Mouse (Mus musculus): ENCODE data around the gene Rnf135. TPM values are rescaled to one million over a fixed set of nuclear protein-coding genes. Genes with fewer than 3 reads are reported as not detected.
"Not testable (repeated sequence)": the region's sequence is repeated elsewhere in the genome, so short reads cannot be mapped to it uniquely, and the experiment has no call there.

The Rnf135 gene
- total and polyA plus RNA-seq, 3 experiments = 5.2 to 8.0 TPM; not detected in 1

DNA sequence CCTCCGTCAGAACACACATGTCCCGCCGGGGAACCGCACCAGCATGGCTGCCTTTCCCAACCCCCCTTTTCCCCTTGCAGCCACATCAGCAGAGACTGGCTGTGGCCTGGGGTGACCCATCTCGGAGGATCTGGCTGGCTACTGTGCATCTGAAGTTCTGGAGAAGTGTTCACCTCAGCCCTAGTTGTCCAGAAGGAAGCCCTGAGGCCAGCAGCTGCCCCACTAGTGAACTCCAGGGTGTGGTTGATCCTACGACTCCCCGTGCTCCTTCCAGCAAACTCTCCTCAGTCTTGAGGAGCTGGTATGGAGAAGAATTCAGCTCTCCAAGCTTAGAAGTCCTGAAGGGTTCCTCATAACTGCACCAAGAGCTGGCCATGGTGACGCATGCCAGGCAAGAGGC is 5.3 kb upstream of the Rnf135 start:
- DNase-seq (ENCODE audit: low read depth, low spot score) = no peak
- Histone ChIP-seq H3K27me3 (ENCODE audit: control insufficient read depth in 1 of 2, insufficient read depth in 2 of 2, low read length in 2 of 2) (no peaks in the 10 kb centered on the region), H3K4me3 (ENCODE audit: control insufficient read depth in 1 of 2, insufficient read depth in 1 of 2, low read depth in 2 of 2, low read length in 2 of 2) (no peak overlapping the region), H3K27ac (ENCODE audit: control insufficient read depth, low read depth, low read length) (no peak overlapping the region), H3K9me3 (replicated peaks; ENCODE audit: insufficient read depth, low read length) (no peaks in the 10 kb centered on the region), H3K4me1 (ENCODE audit: control insufficient read depth in 1 of 2, insufficient read depth in 2 of 2, low read length in 2 of 2) (peaks cover 0 to 12% of the 10 kb centered on the region in 2 experiments; a peak in 3 of 4 replicates), H3K36me3 (ENCODE audit: control insufficient read depth in 1 of 2, insufficient read depth in 2 of 2, low read length in 2 of 2) (no peaks in the 10 kb centered on the region; a peak in 1 of 4 replicates), H3K79me2 (ENCODE audit: control insufficient read depth, insufficient read depth, low read length, poor library complexity) (no peaks in the 10 kb centered on the region), H3K9ac (ENCODE audit: control insufficient read depth, low read depth, low read length, poor library complexity, severe bottlenecking) (no peak overlapping the region)
- TF ChIP-seq HCFC1 (IDR thresholded peaks at IDR 0.05; ENCODE audit: low read depth, low read length) (no peak), TBP (IDR thresholded peaks at IDR 0.05; ENCODE audit: low read depth, low read length) (no peak)

DNA sequence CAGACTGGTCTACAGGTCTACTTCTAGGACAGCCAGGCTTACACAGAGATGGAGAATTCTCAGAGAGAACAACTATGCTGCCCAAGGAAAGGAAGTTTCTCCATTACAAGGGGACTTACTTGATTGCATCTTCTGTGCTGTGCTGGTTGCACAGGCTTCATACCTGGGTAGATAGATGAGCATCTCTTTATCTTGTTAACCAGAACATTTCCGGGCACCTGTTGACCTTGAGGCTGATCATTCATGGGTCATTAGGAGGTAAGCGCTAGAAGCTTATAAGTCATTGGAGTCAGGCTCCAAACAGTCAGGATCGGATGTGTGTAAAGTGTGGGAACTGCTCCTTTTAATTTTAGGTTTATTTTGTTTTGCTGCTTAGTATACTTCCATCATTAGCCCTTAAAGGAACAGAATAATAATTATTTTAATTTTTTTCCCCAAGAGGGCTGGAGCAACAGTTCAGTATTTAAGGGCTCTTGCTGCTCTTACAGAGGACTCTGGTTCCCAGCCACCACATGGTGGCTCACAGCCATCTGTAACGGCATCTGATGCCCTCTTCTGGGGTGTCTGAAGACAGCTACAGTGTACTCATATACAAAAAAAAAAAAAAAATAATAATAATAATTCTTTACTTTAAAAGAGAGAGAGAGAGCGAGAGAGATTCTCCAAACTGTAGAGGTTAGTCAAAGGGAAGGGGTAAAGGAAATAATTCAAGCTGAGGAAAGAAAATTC is 2.5 kb upstream of the Rnf135 start:
- H3K79me2 ChIP-seq (ENCODE audit: control insufficient read depth, insufficient read depth, low read length, poor library complexity) = peaks cover 4% of the 10 kb centered on the region; the same call in 1 of the 2 replicates
- H3K9me3 ChIP-seq (replicated peaks; ENCODE audit: insufficient read depth, low read length) = no peaks in the 10 kb centered on the region
- peak; percentile 70 for DNase-seq (ENCODE audit: low read depth, low spot score)
- H3K27me3 ChIP-seq (ENCODE audit: control insufficient read depth in 1 of 2, insufficient read depth in 2 of 2, low read length in 2 of 2) = no peaks in the 10 kb centered on the region
- H3K4me3 ChIP-seq (ENCODE audit: control insufficient read depth in 1 of 2, insufficient read depth in 1 of 2, low read depth in 2 of 2, low read length in 2 of 2) = no peak overlapping the region
- no peak overlapping the region for H3K27ac ChIP-seq (ENCODE audit: control insufficient read depth, low read depth, low read length)
- H3K36me3 ChIP-seq (ENCODE audit: control insufficient read depth in 1 of 2, insufficient read depth in 2 of 2, low read length in 2 of 2) = peaks cover 0 to 9% of the 10 kb centered on the region in 2 experiments; a peak in 2 of 4 replicates
- no peak overlapping the region for H3K9ac ChIP-seq (ENCODE audit: control insufficient read depth, low read depth, low read length, poor library complexity, severe bottlenecking)
- peaks cover 2 to 11% of the 10 kb centered on the region in 2 experiments; a peak in 3 of 4 replicates for H3K4me1 ChIP-seq (ENCODE audit: control insufficient read depth in 1 of 2, insufficient read depth in 2 of 2, low read length in 2 of 2)
- peak; percentile 91 for TF ChIP-seq ZNF384 (IDR thresholded peaks at IDR 0.05; ENCODE audit: low read depth, low read length)
- no peak for TF ChIP-seq RCOR1 (IDR thresholded peaks at IDR 0.05; ENCODE audit: low read depth, low read length)
- TF ChIP-seq RAD21 (IDR thresholded peaks at IDR 0.05; ENCODE audit: low read depth, low read length) = peak; percentile 43
- peak in 2 of 3 experiments; percentile 37 to 55; a peak in 3 of 6 replicates for TF ChIP-seq CTCF (IDR thresholded peaks at IDR 0.05 in 2 of 3, conservative IDR thresholded peaks at IDR 0.05 in 1 of 3; ENCODE audit: control insufficient read depth in 1 of 3, insufficient read depth in 1 of 3, low read depth in 2 of 3, low read length in 3 of 3, poor library complexity in 1 of 3, severe bottlenecking in 1 of 3)
- TF ChIP-seq BHLHE40 (IDR thresholded peaks at IDR 0.05; ENCODE audit: borderline replicate concordance, low read depth, low read length) = no peak
- TF ChIP-seq SIN3A (IDR thresholded peaks at IDR 0.05; ENCODE audit: low read length) = 0 out of 2 replicates have a peak, but pooled peaks have one; percentile 13
- TF ChIP-seq SMC3 (IDR thresholded peaks at IDR 0.05; ENCODE audit: low read depth, low read length) = peak; percentile 36
- no peak for TF ChIP-seq MAX (IDR thresholded peaks at IDR 0.05; ENCODE audit: low read length)

DNA sequence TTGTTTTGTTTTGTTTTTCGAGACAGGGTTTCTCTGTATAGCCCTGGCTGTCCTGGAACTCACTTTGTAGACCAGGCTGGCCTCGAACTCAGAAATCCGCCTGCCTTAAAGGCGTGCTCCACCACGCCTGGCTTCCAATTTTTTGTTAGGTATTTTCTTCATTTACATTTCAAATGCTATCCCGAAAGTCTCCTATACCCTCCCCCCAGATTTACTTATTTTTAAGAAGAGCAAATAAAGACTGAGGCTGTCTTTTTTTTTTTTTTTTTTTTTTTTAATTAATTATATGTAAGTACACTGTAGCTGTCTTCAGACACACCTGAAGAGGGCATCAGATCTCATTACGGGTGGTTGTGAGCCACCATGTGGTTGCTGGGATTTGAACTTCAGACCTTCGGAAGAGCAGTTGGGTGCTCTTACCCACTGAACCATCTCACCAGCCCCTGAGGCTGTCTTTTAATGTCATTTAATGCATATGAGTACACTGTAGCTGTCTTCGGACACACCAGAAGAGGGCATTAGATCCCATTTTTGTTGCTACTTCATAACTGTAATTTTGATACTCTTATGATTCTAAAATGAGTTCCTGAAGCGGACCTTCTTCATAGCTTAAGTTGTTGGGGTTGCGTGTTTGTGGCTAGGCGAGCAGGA is 472 bp upstream of the Rnf135 start:
- H3K27me3 ChIP-seq (ENCODE audit: control insufficient read depth in 1 of 2, insufficient read depth in 2 of 2, low read length in 2 of 2); H3K36me3 ChIP-seq (ENCODE audit: control insufficient read depth in 1 of 2, insufficient read depth in 2 of 2, low read length in 2 of 2); H3K79me2 ChIP-seq (ENCODE audit: control insufficient read depth, insufficient read depth, low read length, poor library complexity); H3K9me3 ChIP-seq (replicated peaks; ENCODE audit: insufficient read depth, low read length): not testable (repeated sequence)
- H3K9ac ChIP-seq (ENCODE audit: control insufficient read depth, low read depth, low read length, poor library complexity, severe bottlenecking) = peak overlapping the region; percentile 88
- H3K27ac ChIP-seq (ENCODE audit: control insufficient read depth, low read depth, low read length) = peak overlapping the region; percentile 60
- H3K4me1 ChIP-seq (ENCODE audit: control insufficient read depth in 1 of 2, insufficient read depth in 2 of 2, low read length in 2 of 2) = peaks cover 2 to 11% of the 10 kb centered on the region in 2 experiments; a peak in 3 of 4 replicates
- peak; percentile 86 for TF ChIP-seq ZNF384 (IDR thresholded peaks at IDR 0.05; ENCODE audit: low read depth, low read length)
- peak in 2 of 3 experiments; percentile 18 to 54; a peak in 3 of 6 replicates for TF ChIP-seq CTCF (IDR thresholded peaks at IDR 0.05 in 2 of 3, conservative IDR thresholded peaks at IDR 0.05 in 1 of 3; ENCODE audit: control insufficient read depth in 1 of 3, insufficient read depth in 1 of 3, low read depth in 2 of 3, low read length in 3 of 3, poor library complexity in 1 of 3, severe bottlenecking in 1 of 3)
- TF ChIP-seq TBP (IDR thresholded peaks at IDR 0.05; ENCODE audit: low read depth, low read length) = peak; percentile 91
- peak; percentile 65 for DNase-seq (ENCODE audit: low read depth, low spot score)
- peak overlapping the region; percentile 90 to 91 for H3K4me3 ChIP-seq (ENCODE audit: control insufficient read depth in 1 of 2, insufficient read depth in 1 of 2, low read depth in 2 of 2, low read length in 2 of 2)
